Mouse (Mus musculus) retina, adult 2 months (tissue): ENCODE measurements around the gene Elk1.

Experiments used
- DNase-seq: peaks from one replicate; pipeline ENCODE4 v3.0.0-alpha.2; 2012; ENCODE audit warnings: low read depth, low spot score

Elk1 gene

GRCm38 (mm10) chrX:20950191-20950880, at the start of gene Elk1:
TSS of gene Elk1 (minus strand) at chrX:20950608.
- DNase-seq: peak; percentile 64

- DNase-seq: no peak
Observed at GRCm38 (mm10) chrX:20980901-20981300, 30.5 kb upstream of the Elk1 start.

DNA sequence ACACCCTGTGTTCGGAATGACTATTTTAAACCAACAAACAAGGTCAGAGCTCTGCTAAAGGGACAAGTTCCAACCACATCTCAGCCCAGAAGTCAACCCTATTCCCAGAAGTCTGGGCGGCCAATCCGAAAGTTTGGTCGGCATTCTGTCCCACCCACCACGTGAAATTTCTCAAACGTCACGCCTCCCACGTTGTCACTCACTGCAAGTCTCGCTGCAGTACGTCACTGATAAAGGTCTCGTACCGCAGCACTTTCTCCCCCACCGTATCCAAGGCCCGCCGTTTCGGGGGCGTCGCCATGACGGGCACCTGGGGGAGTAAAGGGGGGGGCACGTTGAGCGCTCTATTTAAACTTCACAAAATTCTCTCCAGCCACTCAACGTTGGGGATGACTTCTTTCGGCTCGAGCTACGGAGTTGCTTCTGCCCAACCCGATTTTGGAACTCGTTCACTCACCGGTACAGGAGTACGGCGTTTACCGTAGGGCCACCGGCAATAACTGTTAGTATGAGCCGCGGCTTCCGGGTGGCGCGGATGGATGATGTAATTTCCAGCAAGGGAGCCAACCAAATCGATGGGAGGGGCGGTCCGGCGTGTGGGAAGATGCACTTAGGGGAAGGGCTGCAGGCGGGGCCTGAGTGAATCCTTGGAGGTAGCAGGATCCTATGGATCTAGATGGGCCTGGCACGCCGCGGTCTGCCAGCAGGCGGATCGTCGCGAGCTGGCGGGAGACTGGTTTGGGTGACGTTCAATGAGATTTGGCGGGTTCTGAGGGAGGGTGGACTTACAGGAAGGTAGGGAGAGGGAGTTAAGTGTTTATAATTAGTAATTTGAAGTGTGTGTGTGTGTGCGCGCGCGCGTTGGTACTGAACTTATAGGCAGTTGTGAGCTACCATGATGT, 11.3 kb upstream of the Elk1 start, which contains the start of gene Uxt:
Uxt (minus strand) TSS at position 541 of the 902 bp plus-strand sequence.
- DNase-seq: peak; percentile 75

DNA sequence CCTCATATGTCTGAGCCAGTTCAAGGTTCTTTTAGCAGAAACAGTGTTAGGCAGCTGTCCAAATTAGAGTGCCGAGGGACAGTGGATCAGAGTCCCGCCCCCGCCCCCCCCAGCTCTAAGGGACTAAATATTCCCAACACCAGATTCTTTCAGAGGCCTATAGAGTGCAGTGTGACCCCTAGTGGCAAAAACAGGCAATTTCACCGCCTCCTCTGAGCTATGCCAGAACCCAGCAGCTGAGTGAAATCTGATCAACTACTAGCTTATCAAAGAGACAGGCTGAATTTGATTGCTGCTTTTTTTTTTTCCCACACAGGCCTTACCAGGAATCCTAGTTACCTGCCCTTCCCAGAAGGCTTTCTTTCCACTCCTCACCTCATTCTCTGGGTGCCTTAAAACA, 4.4 kb downstream of the Elk1 start:
- DNase-seq: peak; percentile 37

- DNase-seq: no peak
Observed at GRCm38 (mm10) chrX:20931963-20932362, 18.4 kb downstream of the Elk1 start.

DNA sequence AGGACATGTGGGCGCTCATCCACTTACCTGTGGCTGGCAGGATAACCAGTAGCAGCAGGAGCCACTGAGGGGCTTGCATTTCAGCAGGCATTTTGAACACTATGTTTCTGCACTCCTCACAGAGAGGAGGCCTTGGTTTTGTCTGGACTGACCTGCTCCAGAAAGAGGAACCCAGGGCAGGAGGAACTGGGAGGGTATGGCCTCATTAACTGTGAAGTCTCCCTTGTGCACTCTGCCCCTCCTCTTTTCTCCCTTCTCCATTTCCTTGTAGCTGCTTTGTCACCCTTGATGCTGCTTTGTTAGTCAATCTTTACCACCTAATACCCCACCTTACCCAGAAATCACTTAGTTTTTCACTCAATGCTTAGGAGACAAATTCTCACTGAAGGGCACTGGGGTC, 19.0 kb downstream of the Elk1 start, which contains the start of gene Cfp:
Cfp (minus strand) TSS at position 192 of the 400 bp plus-strand sequence.
- no peak for DNase-seq

- DNase-seq: no peak
Observed at GRCm38 (mm10) chrX:20929859-20930258, 20.5 kb downstream of the Elk1 start.

- no peak for DNase-seq
Observed at GRCm38 (mm10) chrX:20924976-20925375, 25.4 kb downstream of the Elk1 start.

DNA sequence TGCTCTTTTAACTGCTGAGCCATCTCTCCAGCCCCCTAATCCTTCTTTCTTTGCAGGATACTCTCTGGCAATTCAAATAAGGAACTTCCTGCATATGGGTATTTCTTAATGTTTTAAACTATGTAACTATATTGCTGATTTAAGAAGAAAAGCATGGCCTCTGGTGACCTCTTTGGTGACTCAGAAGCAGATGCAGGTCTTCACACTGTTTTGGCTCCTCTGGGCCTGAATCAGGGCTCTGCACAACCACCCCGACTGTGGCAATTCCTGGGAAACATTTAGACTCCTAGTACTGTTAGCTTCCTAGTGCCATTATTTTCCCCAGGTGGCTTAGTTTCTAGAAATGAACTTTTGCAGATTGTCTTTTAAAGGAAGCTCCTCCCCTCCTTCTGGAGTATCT, 26.9 kb downstream of the Elk1 start:
- no peak for DNase-seq

- DNase-seq: no peak
Observed at GRCm38 (mm10) chrX:20921366-20921765, 29.0 kb downstream of the Elk1 start.

- DNase-seq: peak; percentile 73
Observed at GRCm38 (mm10) chrX:20920844-20921364, 29.5 kb downstream of the Elk1 start, which contains the start of gene Syn1. TSS of gene Syn1 (minus strand) at chrX:20921004.

DNA sequence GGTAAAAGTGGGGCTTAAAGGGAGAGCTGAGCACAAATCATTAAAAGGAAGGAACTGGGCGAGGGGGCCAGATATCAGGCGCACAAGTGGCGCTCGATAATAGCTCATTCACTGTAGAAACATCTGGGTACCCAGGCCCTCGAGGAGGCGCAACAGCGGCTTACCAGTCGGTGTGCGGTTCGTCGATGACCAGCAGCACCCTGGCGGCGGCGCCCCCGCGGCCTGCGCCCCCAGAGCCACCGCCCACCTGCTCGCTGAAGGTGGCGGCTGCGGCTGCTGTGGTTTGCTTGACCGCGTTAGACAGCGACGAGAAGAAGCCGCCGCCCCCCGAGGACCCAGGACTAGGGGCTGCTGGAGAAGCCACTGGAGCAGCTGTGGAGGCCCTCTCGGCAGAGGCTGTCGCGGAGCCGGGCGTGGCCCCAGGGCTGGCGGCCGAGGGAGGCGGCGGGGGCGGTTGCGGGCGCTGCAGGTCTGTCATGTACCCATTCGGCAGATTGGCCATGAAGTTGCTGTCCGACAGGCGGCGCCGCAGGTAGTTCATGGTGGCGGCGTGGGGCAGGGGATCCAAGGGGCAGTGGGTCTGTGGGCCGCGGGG, 30.1 kb downstream of the Elk1 start:
- no peak for DNase-seq

GRCm38 (mm10) chrX:20915075-20915474, 35.3 kb downstream of the Elk1 start:
- no peak for DNase-seq

DNA sequence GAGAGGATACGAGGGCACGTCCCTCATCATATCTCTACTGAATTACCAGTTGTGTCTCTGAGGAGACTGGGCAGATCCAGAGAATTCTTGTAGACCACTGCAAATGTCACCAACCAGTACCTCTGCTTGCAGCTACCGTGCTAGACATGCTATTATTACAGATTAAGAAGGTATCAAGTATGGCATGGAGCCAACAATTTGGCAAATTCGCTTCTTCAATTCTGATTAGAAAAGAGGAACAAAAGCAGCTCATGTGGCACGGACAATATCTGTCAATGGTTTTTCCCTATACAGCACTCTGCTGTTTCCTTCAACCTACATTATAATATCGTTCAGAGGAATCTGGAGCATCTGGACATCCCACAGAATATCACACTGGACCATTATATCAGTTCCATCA, 36.7 kb downstream of the Elk1 start:
- no peak for DNase-seq

GRCm38 (mm10) chrX:20910074-20910473, 40.3 kb downstream of the Elk1 start:
- no peak for DNase-seq
